ENCODE assay signal across 8 mouse cellular contexts in the genomic region with DNA sequence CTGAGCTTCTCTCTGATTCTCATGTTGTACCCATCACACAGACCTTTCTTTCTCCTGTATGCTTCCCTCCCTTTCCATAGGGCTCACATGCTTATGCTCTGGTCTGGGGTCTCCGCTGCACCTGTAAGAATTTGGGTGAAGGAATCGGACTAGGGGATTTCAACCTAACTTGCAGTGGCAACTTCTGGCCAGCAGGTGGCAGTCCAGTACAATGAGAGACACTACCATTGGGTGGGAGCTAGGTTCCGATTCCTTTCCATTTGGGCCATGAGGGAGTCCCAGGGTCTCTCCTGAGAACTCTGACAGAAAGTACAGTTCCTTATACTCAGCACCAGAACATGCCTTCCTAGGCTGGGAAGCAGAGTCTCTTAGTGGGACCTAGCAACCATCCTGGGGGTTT. TPM values are rescaled to one million over a fixed set of nuclear protein-coding genes. Genes with fewer than 3 reads are reported as not detected.
DNase-seq lines count a peak whose midpoint lies in the region; ATAC-seq lines count a peak whose summit lies in the region.

No protein-coding gene starts in this region.

- peak; percentile 60 for DNase-seq in liver
- peak; percentile 78 for DNase-seq in adrenal gland, postnatal 10 days
- DNase-seq in embryo, embryonic 10.5 days (ENCODE audit: low spot score): peak; percentile 81
- peak; percentile 82 for DNase-seq in hindbrain, embryonic 14.5 days (ENCODE audit: low spot score)
- DNase-seq in left cerebral cortex, postnatal 4 days: peak; percentile 68
- peak; percentile 79 for DNase-seq in neural tube, embryonic 11.5 days (ENCODE audit: low spot score)
- DNase-seq in thymus, postnatal 25 days: peak; percentile 57

- intact Hi-C loops in left cerebral cortex, postnatal 4 days (cut with DNase I): loop anchor here (2.0 kb wide), 1 partner anchor 101 kb away; no protein-coding TSS in a partner anchor

- H3K4me3 ChIP-seq in liver, embryonic 12.5 days: no peak overlapping the region
- H3K4me3 ChIP-seq in hindbrain, embryonic 14.5 days (replicated peaks; ENCODE audit: low read length): no peak overlapping the region
- no peak overlapping the region for H3K4me3 ChIP-seq in neural tube, embryonic 11.5 days (ENCODE audit: low read depth, low read length)

- peaks cover 24% of the 10 kb centered on the region for H3K27me3 ChIP-seq in liver, embryonic 12.5 days (replicated peaks)
- peaks cover 6% of the 10 kb centered on the region; the same call in 1 of the 2 replicates for H3K27me3 ChIP-seq in hindbrain, embryonic 14.5 days (ENCODE audit: control insufficient read depth, insufficient read depth, low read length)
- no peaks in the 10 kb centered on the region for H3K27me3 ChIP-seq in neural tube, embryonic 11.5 days (ENCODE audit: control insufficient read depth, insufficient read depth, low read length)

- no peaks in the 10 kb centered on the region for H3K36me3 ChIP-seq in liver, embryonic 12.5 days
- H3K36me3 ChIP-seq in hindbrain, embryonic 14.5 days (replicated peaks; ENCODE audit: control insufficient read depth, insufficient read depth): no peaks in the 10 kb centered on the region
- H3K36me3 ChIP-seq in neural tube, embryonic 11.5 days (ENCODE audit: control insufficient read depth, insufficient read depth, low read length): no peaks in the 10 kb centered on the region

- no peak overlapping the region for H3K9ac ChIP-seq in liver, embryonic 12.5 days
- H3K9ac ChIP-seq in hindbrain, embryonic 14.5 days: no peak overlapping the region
- no peak overlapping the region for H3K9ac ChIP-seq in neural tube, embryonic 11.5 days (ENCODE audit: low read length)

- no peak overlapping the region for H3K4me2 ChIP-seq in liver, embryonic 12.5 days
- H3K4me2 ChIP-seq in hindbrain, embryonic 14.5 days (replicated peaks): no peak overlapping the region
- H3K4me2 ChIP-seq in neural tube, embryonic 11.5 days (ENCODE audit: low read depth): no peak overlapping the region

- ATAC-seq in liver, embryonic 12.5 days: no peak
- ATAC-seq in hindbrain, embryonic 14.5 days (ENCODE audit: low FRiP score): peak; percentile 48; the same call in 1 of the 2 replicates
- ATAC-seq in neural tube, embryonic 11.5 days (ENCODE audit: insufficient read depth, low FRiP score, low TSS enrichment): no peak

- no peak overlapping the region for H3K27ac ChIP-seq in liver, embryonic 12.5 days
- H3K27ac ChIP-seq in hindbrain, embryonic 14.5 days: no peak overlapping the region
- H3K27ac ChIP-seq in neural tube, embryonic 11.5 days (ENCODE audit: low read depth, low read length): no peak overlapping the region

- peaks cover 8% of the 10 kb centered on the region for H3K4me1 ChIP-seq in liver, embryonic 12.5 days
- H3K4me1 ChIP-seq in hindbrain, embryonic 14.5 days (replicated peaks; ENCODE audit: control insufficient read depth, insufficient read depth, low read length): no peaks in the 10 kb centered on the region
- no peaks in the 10 kb centered on the region for H3K4me1 ChIP-seq in neural tube, embryonic 11.5 days (ENCODE audit: control insufficient read depth, insufficient read depth, low read length)

- no peaks in the 10 kb centered on the region for H3K9me3 ChIP-seq in liver, embryonic 12.5 days (replicated peaks)
- H3K9me3 ChIP-seq in hindbrain, embryonic 14.5 days (ENCODE audit: control insufficient read depth, low read length): no peaks in the 10 kb centered on the region
- no peaks in the 10 kb centered on the region for H3K9me3 ChIP-seq in neural tube, embryonic 11.5 days (ENCODE audit: control insufficient read depth, low read length)

- whole genome bisulfite sequencing in liver, embryonic 12.5 days (ENCODE audit: insufficient replicate concordance): 27% methylated on average over 3 of the region's 3 CpGs
- 19% methylated on average over 3 of the region's 3 CpGs for WGBS in hindbrain, embryonic 14.5 days
- WGBS in neural tube, embryonic 11.5 days: 13% methylated on average over 3 of the region's 3 CpGs

RNA-seq across cellular contexts. Expression of a gene that starts 13.1 kb away (rescaled TPM):
- polyA plus RNA-seq in liver, embryonic 12.5 days (2016; fragmentation: Nextera tagmentation; extraction: Ambion mirVana): not detected in 2 replicates
- total RNA-seq in adrenal gland, postnatal 10 days (2021): not detected
- not detected in 2 replicates for polyA plus RNA-seq in hindbrain, embryonic 14.5 days (2014; fragmentation: Nextera tagmentation; extraction: Ambion mirVana)
- not detected for total RNA-seq in left cerebral cortex, postnatal 4 days (2021)
- polyA plus RNA-seq in neural tube, embryonic 11.5 days (2014; fragmentation: Nextera tagmentation; extraction: Ambion mirVana): not detected in 2 replicates

RNA-seq across cellular contexts. Expression of a gene that starts 36.7 kb away (rescaled TPM):
- 5.6 and 5.9 TPM in 2 replicates for polyA plus RNA-seq in liver, embryonic 12.5 days (2016; fragmentation: Nextera tagmentation; extraction: Ambion mirVana)
- 10 to 100 TPM in 1 of 2 experiments, 1 to 10 TPM in 1; 10.0 to 14.6 TPM for total RNA-seq in adrenal gland, postnatal 10 days (2021)
- polyA plus RNA-seq in hindbrain, embryonic 14.5 days (2014; fragmentation: Nextera tagmentation; extraction: Ambion mirVana): 9.5 and 9.9 TPM in 2 replicates
- total RNA-seq in left cerebral cortex, postnatal 4 days (2021): 10 to 100 TPM; 10.9 to 13.5 TPM
- polyA plus RNA-seq in neural tube, embryonic 11.5 days (2014; fragmentation: Nextera tagmentation; extraction: Ambion mirVana): 6.8 and 9.5 TPM in 2 replicates

RNA-seq across cellular contexts. Expression of a gene that starts 44.7 kb away (rescaled TPM):
- not detected in 2 replicates for polyA plus RNA-seq in liver, embryonic 12.5 days (2016; fragmentation: Nextera tagmentation; extraction: Ambion mirVana)
- total RNA-seq in adrenal gland, postnatal 10 days (2021): under 1 TPM in 1 of 2 experiments, not detected in 1; 0.27 TPM
- 11.1 and 13.6 TPM in 2 replicates for polyA plus RNA-seq in hindbrain, embryonic 14.5 days (2014; fragmentation: Nextera tagmentation; extraction: Ambion mirVana)
- total RNA-seq in left cerebral cortex, postnatal 4 days (2021): 10 to 100 TPM; 36.9 to 47.9 TPM
- 0.49 and 1.1 TPM in 2 replicates for polyA plus RNA-seq in neural tube, embryonic 11.5 days (2014; fragmentation: Nextera tagmentation; extraction: Ambion mirVana)
